Mouse (Mus musculus) forebrain, embryonic 14.5 days (tissue): ENCODE measurements around the gene Ddx47. TPM values are rescaled to one million over a fixed set of nuclear protein-coding genes. Genes with fewer than 3 reads are reported as not detected.

ENCODE experiments used
- ATAC-seq: fragments of 200-750 bp; cut with Nextera tagmentation; 2 replicates; pipeline ENCODE4 v1.8.0; 2017; ENCODE audit warnings: mild to moderate bottlenecking, moderate library complexity
- DNase-seq: peaks from one replicate; pipeline ENCODE4 v3.0.0-alpha.2; 2015; ENCODE audit warnings: low spot score
- H3K27ac ChIP-seq: fragments of 300-500 bp; sonication (generic); 2 replicates; pipeline ENCODE4 v1.5.1; 2014; ENCODE audit warnings: low read depth, mild to moderate bottlenecking, control low read depth, low read length, moderate library complexity
- H3K27me3 ChIP-seq: fragments of 300-500 bp; sonication (generic); replicated peaks from 2 replicates; pipeline ENCODE4 v1.6.1; 2014; ENCODE audit warnings: low read length, control low read depth, mixed read lengths; ENCODE audit not compliant: control insufficient read depth, insufficient read depth
- H3K36me3 ChIP-seq: fragments of 300-500 bp; sonication (generic); 2 replicates; pipeline ENCODE4 v1.6.1; 2014; ENCODE audit warnings: low read length, control low read depth; ENCODE audit not compliant: control insufficient read depth, insufficient read depth
- H3K4me1 ChIP-seq: fragments of 300-500 bp; sonication (generic); 2 replicates; pipeline ENCODE4 v1.6.1; 2014; ENCODE audit warnings: antibody characterized with exemption, low read length, control low read depth; ENCODE audit not compliant: control insufficient read depth, insufficient read depth
- H3K4me2 ChIP-seq: fragments of 300-500 bp; sonication (generic); 2 replicates; pipeline ENCODE4 v1.6.1; 2014; ENCODE audit warnings: mild to moderate bottlenecking, control low read depth, low read length
- H3K4me3 ChIP-seq: fragments of 300-500 bp; sonication (generic); 2 replicates; pipeline ENCODE4 v1.5.1; 2014; ENCODE audit warnings: low read depth, low read length, control low read depth
- H3K9ac ChIP-seq: fragments of 300-500 bp; sonication (generic); 2 replicates; pipeline ENCODE4 v1.6.1; 2014; ENCODE audit warnings: mild to moderate bottlenecking, low read length, control low read depth, moderate library complexity
- H3K9me3 ChIP-seq: fragments of 300-500 bp; sonication (generic); replicated peaks from 2 replicates; pipeline ENCODE4 v1.6.1; 2016; ENCODE audit warnings: low read length, control low read depth, mixed read lengths; ENCODE audit not compliant: control insufficient read depth
- WGBS: fragments of 180-500 bp; shearing (Covaris S2); extraction: QIAGEN DNeasy Blood & Tissue Kit; methylation state at CpG from one replicate; pipeline ENCODE4 v1.1.7; 2014; 5-methylcytosine and 5-hydroxymethylcytosine counted together
- polyA plus RNA-seq: library from polyadenylated mRNA; unstranded; fragments of >200 nt; fragmentation: Nextera tagmentation; extraction: Ambion mirVana; gene quantifications from 2 replicates; pipeline ENCODE4 v1.2.1, GENCODE M21; 2014

The Ddx47 gene
- polyA plus RNA-seq, 1 experiment from 2014 or later: 79.8 TPM

- Histone ChIP-seq H3K36me3 (peaks cover 62% of the 10 kb centered on the region), H3K9ac (no peak overlapping the region), H3K27ac (no peak overlapping the region), H3K4me2 (no peak overlapping the region), H3K4me1 (no peaks in the 10 kb centered on the region), H3K9me3 (no peaks in the 10 kb centered on the region), H3K27me3 (no peaks in the 10 kb centered on the region), H3K4me3 (no peak overlapping the region)
- ATAC-seq (no peak), DNase-seq (no peak)
- 92% methylated on average over 14 of the region's 14 CpGs for WGBS
Observed at GRCm38 (mm10) chr6:135023379-135023778, 12.0 kb downstream of the Ddx47 start.

GRCm38 (mm10) chr6:135024781-135025420 lies 13.5 kb downstream of the Ddx47 start:
- 97% methylated on average over 1 of the region's 1 CpGs for WGBS
- no peak overlapping the region for H3K27ac ChIP-seq
- DNase-seq: peak; percentile 22
- H3K27me3 ChIP-seq: no peaks in the 10 kb centered on the region
- H3K9me3 ChIP-seq: no peaks in the 10 kb centered on the region
- peaks cover 47% of the 10 kb centered on the region for H3K36me3 ChIP-seq
- no peaks in the 10 kb centered on the region for H3K4me1 ChIP-seq
- no peak overlapping the region for H3K4me2 ChIP-seq
- no peak overlapping the region for H3K4me3 ChIP-seq
- no peak overlapping the region for H3K9ac ChIP-seq
- no peak for ATAC-seq

GRCm38 (mm10) chr6:135026232-135026631 lies 14.8 kb downstream of the Ddx47 start:
- WGBS: 15% methylated on average over 3 of the region's 3 CpGs
- H3K9me3 ChIP-seq: no peaks in the 10 kb centered on the region
- no peak overlapping the region for H3K4me3 ChIP-seq
- DNase-seq (peak; percentile 69), ATAC-seq (peak; percentile 29; the same call in 1 of the 2 replicates)
- H3K4me2 ChIP-seq: no peak overlapping the region
- no peak overlapping the region for H3K9ac ChIP-seq
- peaks cover 34% of the 10 kb centered on the region for H3K36me3 ChIP-seq
- no peak overlapping the region for H3K27ac ChIP-seq
- no peaks in the 10 kb centered on the region for H3K4me1 ChIP-seq
- H3K27me3 ChIP-seq: no peaks in the 10 kb centered on the region

- 85% methylated on average over 2 of the region's 2 CpGs for WGBS
- Histone ChIP-seq H3K27me3 (no peaks in the 10 kb centered on the region), H3K4me3 (no peak overlapping the region), H3K36me3 (peaks cover 29% of the 10 kb centered on the region), H3K9me3 (no peaks in the 10 kb centered on the region), H3K9ac (no peak overlapping the region), H3K27ac (no peak overlapping the region), H3K4me2 (no peak overlapping the region), H3K4me1 (no peaks in the 10 kb centered on the region)
- ATAC-seq (no peak), DNase-seq (no peak)
Observed at GRCm38 (mm10) chr6:135026755-135027154, 15.3 kb downstream of the Ddx47 start.

- no peak overlapping the region for H3K9ac ChIP-seq
- H3K9me3 ChIP-seq: no peaks in the 10 kb centered on the region
- H3K4me2 ChIP-seq: no peak overlapping the region
- peaks cover 4% of the 10 kb centered on the region for H3K36me3 ChIP-seq
- WGBS: 75% methylated on average over 4 of the region's 4 CpGs
- DNase-seq: no peak
- H3K27ac ChIP-seq: no peak overlapping the region
- H3K4me3 ChIP-seq: no peak overlapping the region
- no peaks in the 10 kb centered on the region for H3K27me3 ChIP-seq
- no peak for ATAC-seq
- H3K4me1 ChIP-seq: no peaks in the 10 kb centered on the region
Observed at GRCm38 (mm10) chr6:135029246-135029645, 17.8 kb downstream of the Ddx47 start.

- 14% methylated on average over 3 of the region's 3 CpGs for WGBS
- H3K4me2 ChIP-seq: no peak overlapping the region
- no peak for ATAC-seq
- H3K27me3 ChIP-seq: no peaks in the 10 kb centered on the region
- H3K4me1 ChIP-seq: peaks cover 5% of the 10 kb centered on the region
- no peaks in the 10 kb centered on the region for H3K9me3 ChIP-seq
- H3K9ac ChIP-seq: no peak overlapping the region
- no peaks in the 10 kb centered on the region for H3K36me3 ChIP-seq
- no peak for DNase-seq
- no peak overlapping the region for H3K27ac ChIP-seq
- no peak overlapping the region for H3K4me3 ChIP-seq
Observed at GRCm38 (mm10) chr6:135038674-135039073, 27.3 kb downstream of the Ddx47 start.

GRCm38 (mm10) chr6:135040275-135040871 lies 29.0 kb downstream of the Ddx47 start:
- no peaks in the 10 kb centered on the region for H3K9me3 ChIP-seq
- H3K4me1 ChIP-seq: peaks cover 5% of the 10 kb centered on the region
- no peaks in the 10 kb centered on the region for H3K27me3 ChIP-seq
- WGBS: 5% methylated on average over 21 of the region's 21 CpGs
- 0 out of 2 replicates have a peak overlapping the region, but pooled peaks have one; percentile 1 for H3K9ac ChIP-seq
- peak; percentile 49 for DNase-seq
- peak; percentile 50; the same call in 1 of the 2 replicates for ATAC-seq
- peak overlapping the region; percentile 36 for H3K4me2 ChIP-seq
- no peak overlapping the region for H3K27ac ChIP-seq
- no peak overlapping the region for H3K4me3 ChIP-seq
- H3K36me3 ChIP-seq: no peaks in the 10 kb centered on the region

GRCm38 (mm10) chr6:135041930-135042329 lies 30.5 kb downstream of the Ddx47 start:
- Histone ChIP-seq H3K9me3 (no peaks in the 10 kb centered on the region), H3K36me3 (no peaks in the 10 kb centered on the region), H3K27me3 (no peaks in the 10 kb centered on the region), H3K4me2 (no peak overlapping the region), H3K9ac (no peak overlapping the region), H3K4me1 (peaks cover 5% of the 10 kb centered on the region), H3K4me3 (no peak overlapping the region), H3K27ac (no peak overlapping the region)
- WGBS: 42% methylated on average over 3 of the region's 3 CpGs
- ATAC-seq: no peak
- DNase-seq: no peak

- H3K36me3 ChIP-seq: no peaks in the 10 kb centered on the region
- H3K27ac ChIP-seq: no peak overlapping the region
- no peak overlapping the region for H3K9ac ChIP-seq
- H3K9me3 ChIP-seq: no peaks in the 10 kb centered on the region
- no peak overlapping the region for H3K4me2 ChIP-seq
- ATAC-seq: no peak
- H3K4me1 ChIP-seq: no peaks in the 10 kb centered on the region
- no peak for DNase-seq
- no peaks in the 10 kb centered on the region for H3K27me3 ChIP-seq
- H3K4me3 ChIP-seq: no peak overlapping the region
- 81% methylated on average over 9 of the region's 9 CpGs for WGBS
Observed at GRCm38 (mm10) chr6:135047276-135047675, 35.9 kb downstream of the Ddx47 start.
